Mouse (Mus musculus) kidney, postnatal 10 days (tissue): ENCODE data around the gene Ppp1r9a.
A peak's percentile ranks its signal among the peaks of the same experiment; 100 is the strongest.

Source experiments
- DNase-seq: peaks from one replicate; pipeline ENCODE4 v3.0.0; 2021; ENCODE audit warnings: mixed read lengths

Ppp1r9a gene

GRCm38 (mm10) chr6:5010553-5011416 lies 108.1 kb downstream of the Ppp1r9a start:
- DNase-seq: no peak

- DNase-seq: no peak
These were observed 110.1 kb downstream of the Ppp1r9a start for GRCm38 (mm10) chr6:5012794-5013193.

GRCm38 (mm10) chr6:5014567-5014966 lies 111.8 kb downstream of the Ppp1r9a start:
- no peak for DNase-seq

- DNase-seq: no peak
These were observed 112.5 kb downstream of the Ppp1r9a start for GRCm38 (mm10) chr6:5015173-5015572.

GRCm38 (mm10) chr6:5017945-5018511 lies 115.3 kb downstream of the Ppp1r9a start:
- peak; percentile 19 for DNase-seq

- DNase-seq: no peak
These were observed 116.5 kb downstream of the Ppp1r9a start for GRCm38 (mm10) chr6:5019208-5019607.

- DNase-seq: no peak
These were observed 117.3 kb downstream of the Ppp1r9a start for GRCm38 (mm10) chr6:5019969-5020368.

GRCm38 (mm10) chr6:5020510-5020909 lies 117.8 kb downstream of the Ppp1r9a start:
- DNase-seq: no peak

GRCm38 (mm10) chr6:5022677-5023076 lies 120.0 kb downstream of the Ppp1r9a start:
- DNase-seq: no peak

GRCm38 (mm10) chr6:5024893-5025292 lies 122.2 kb downstream of the Ppp1r9a start:
- no peak for DNase-seq

- no peak for DNase-seq
These were observed 124.1 kb downstream of the Ppp1r9a start for GRCm38 (mm10) chr6:5026772-5027171.

- DNase-seq: no peak
These were observed 124.5 kb downstream of the Ppp1r9a start for GRCm38 (mm10) chr6:5027213-5027612.

GRCm38 (mm10) chr6:5027801-5028200 lies 125.1 kb downstream of the Ppp1r9a start:
- no peak for DNase-seq

GRCm38 (mm10) chr6:5029205-5029927 lies 126.6 kb downstream of the Ppp1r9a start:
- no peak for DNase-seq

GRCm38 (mm10) chr6:5029956-5030355 lies 127.2 kb downstream of the Ppp1r9a start:
- no peak for DNase-seq

GRCm38 (mm10) chr6:5032986-5033633 lies 130.4 kb downstream of the Ppp1r9a start:
- DNase-seq: no peak

GRCm38 (mm10) chr6:5037225-5037624 lies 134.5 kb downstream of the Ppp1r9a start:
- DNase-seq: peak; percentile 52

- no peak for DNase-seq
These were observed 135.5 kb downstream of the Ppp1r9a start for GRCm38 (mm10) chr6:5038140-5038749.

GRCm38 (mm10) chr6:5039316-5039715 lies 136.6 kb downstream of the Ppp1r9a start:
- DNase-seq: no peak

GRCm38 (mm10) chr6:5045854-5046253 lies 143.1 kb downstream of the Ppp1r9a start:
- DNase-seq: no peak

- DNase-seq: no peak
These were observed 145.3 kb downstream of the Ppp1r9a start for GRCm38 (mm10) chr6:5048025-5048424.

GRCm38 (mm10) chr6:5052309-5052708 lies 149.6 kb downstream of the Ppp1r9a start:
- no peak for DNase-seq
